Mouse (Mus musculus): ENCODE data around the gene Stk39. TPM values are rescaled to one million over a fixed set of nuclear protein-coding genes. Genes with fewer than 3 reads are reported as not detected.
A peak's percentile ranks its signal among the peaks of the same experiment; 100 is the strongest.

The Stk39 gene
- polyA plus RNA-seq, 1 experiment from 2014 or later = 53.0 TPM

GRCm38 (mm10) chr2:68442113-68442717 is 29.9 kb downstream of the Stk39 start:
- no peaks in the 10 kb centered on the region for H3K4me1 ChIP-seq (replicated peaks; ENCODE audit: control insufficient read depth, insufficient read depth, low read length)
- no peak overlapping the region for H3K4me3 ChIP-seq (ENCODE audit: low read depth, low read length)
- no peaks in the 10 kb centered on the region for H3K36me3 ChIP-seq (ENCODE audit: control insufficient read depth, insufficient read depth, low read length)
- no peak for ATAC-seq (ENCODE audit: low FRiP score)
- H3K4me2 ChIP-seq (replicated peaks; ENCODE audit: low read depth, low read length) = no peak overlapping the region
- 66% methylated on average over 5 of the region's 5 CpGs for WGBS
- 0 out of 2 replicates have a peak overlapping the region, but pooled peaks have one; percentile 21 for H3K27ac ChIP-seq (ENCODE audit: low read depth, low read length)
- DNase-seq (ENCODE audit: low spot score) = no peak
- H3K9ac ChIP-seq (ENCODE audit: low read depth, low read length) = no peak overlapping the region
- H3K9me3 ChIP-seq (ENCODE audit: control insufficient read depth, low read length) = no peaks in the 10 kb centered on the region
- H3K27me3 ChIP-seq (ENCODE audit: control insufficient read depth, insufficient read depth, low read length) = no peaks in the 10 kb centered on the region

- H3K4me2 ChIP-seq (replicated peaks; ENCODE audit: low read depth, low read length) = no peak overlapping the region
- H3K4me1 ChIP-seq (replicated peaks; ENCODE audit: control insufficient read depth, insufficient read depth, low read length) = no peaks in the 10 kb centered on the region
- no peaks in the 10 kb centered on the region for H3K27me3 ChIP-seq (ENCODE audit: control insufficient read depth, insufficient read depth, low read length)
- no peak overlapping the region for H3K4me3 ChIP-seq (ENCODE audit: low read depth, low read length)
- no peak overlapping the region for H3K9ac ChIP-seq (ENCODE audit: low read depth, low read length)
- DNase-seq (ENCODE audit: low spot score) (no peak), ATAC-seq (ENCODE audit: low FRiP score) (no peak)
- no peak overlapping the region for H3K27ac ChIP-seq (ENCODE audit: low read depth, low read length)
- no peaks in the 10 kb centered on the region for H3K9me3 ChIP-seq (ENCODE audit: control insufficient read depth, low read length)
- WGBS = 92% methylated on average over 9 of the region's 9 CpGs
- no peaks in the 10 kb centered on the region for H3K36me3 ChIP-seq (ENCODE audit: control insufficient read depth, insufficient read depth, low read length)
Observed at GRCm38 (mm10) chr2:68439614-68440013, 32.5 kb downstream of the Stk39 start.

- no peaks in the 10 kb centered on the region for H3K9me3 ChIP-seq (ENCODE audit: control insufficient read depth, low read length)
- H3K27ac ChIP-seq (ENCODE audit: low read depth, low read length) = no peak overlapping the region
- no peaks in the 10 kb centered on the region for H3K4me1 ChIP-seq (replicated peaks; ENCODE audit: control insufficient read depth, insufficient read depth, low read length)
- WGBS = 75% methylated on average over 5 of the region's 5 CpGs
- H3K4me3 ChIP-seq (ENCODE audit: low read depth, low read length) = no peak overlapping the region
- no peak for DNase-seq (ENCODE audit: low spot score)
- no peak overlapping the region for H3K9ac ChIP-seq (ENCODE audit: low read depth, low read length)
- no peak overlapping the region for H3K4me2 ChIP-seq (replicated peaks; ENCODE audit: low read depth, low read length)
- no peak for ATAC-seq (ENCODE audit: low FRiP score)
- H3K36me3 ChIP-seq (ENCODE audit: control insufficient read depth, insufficient read depth, low read length) = no peaks in the 10 kb centered on the region
- H3K27me3 ChIP-seq (ENCODE audit: control insufficient read depth, insufficient read depth, low read length) = no peaks in the 10 kb centered on the region
Observed at GRCm38 (mm10) chr2:68437920-68438319, 34.1 kb downstream of the Stk39 start.

GRCm38 (mm10) chr2:68437216-68437615 is 34.9 kb downstream of the Stk39 start:
- no peak overlapping the region for H3K4me3 ChIP-seq (ENCODE audit: low read depth, low read length)
- no peak for ATAC-seq (ENCODE audit: low FRiP score)
- 88% methylated on average over 7 of the region's 7 CpGs for WGBS
- no peaks in the 10 kb centered on the region for H3K27me3 ChIP-seq (ENCODE audit: control insufficient read depth, insufficient read depth, low read length)
- no peaks in the 10 kb centered on the region for H3K4me1 ChIP-seq (replicated peaks; ENCODE audit: control insufficient read depth, insufficient read depth, low read length)
- H3K36me3 ChIP-seq (ENCODE audit: control insufficient read depth, insufficient read depth, low read length) = no peaks in the 10 kb centered on the region
- H3K4me2 ChIP-seq (replicated peaks; ENCODE audit: low read depth, low read length) = no peak overlapping the region
- no peaks in the 10 kb centered on the region for H3K9me3 ChIP-seq (ENCODE audit: control insufficient read depth, low read length)
- no peak for DNase-seq (ENCODE audit: low spot score)
- no peak overlapping the region for H3K9ac ChIP-seq (ENCODE audit: low read depth, low read length)
- no peak overlapping the region for H3K27ac ChIP-seq (ENCODE audit: low read depth, low read length)

- no peak overlapping the region for H3K9ac ChIP-seq (ENCODE audit: low read depth, low read length)
- no peaks in the 10 kb centered on the region for H3K9me3 ChIP-seq (ENCODE audit: control insufficient read depth, low read length)
- no peak overlapping the region for H3K4me2 ChIP-seq (replicated peaks; ENCODE audit: low read depth, low read length)
- no peak overlapping the region for H3K27ac ChIP-seq (ENCODE audit: low read depth, low read length)
- 60% methylated on average over 10 of the region's 10 CpGs for WGBS
- DNase-seq (ENCODE audit: low spot score) (no peak), ATAC-seq (ENCODE audit: low FRiP score) (no peak)
- H3K36me3 ChIP-seq (ENCODE audit: control insufficient read depth, insufficient read depth, low read length) = no peaks in the 10 kb centered on the region
- H3K4me1 ChIP-seq (replicated peaks; ENCODE audit: control insufficient read depth, insufficient read depth, low read length) = no peaks in the 10 kb centered on the region
- no peak overlapping the region for H3K4me3 ChIP-seq (ENCODE audit: low read depth, low read length)
- no peaks in the 10 kb centered on the region for H3K27me3 ChIP-seq (ENCODE audit: control insufficient read depth, insufficient read depth, low read length)
Observed at GRCm38 (mm10) chr2:68436305-68436704, 35.8 kb downstream of the Stk39 start.

GRCm38 (mm10) chr2:68435494-68436255 is 36.4 kb downstream of the Stk39 start:
- H3K4me2 ChIP-seq (replicated peaks; ENCODE audit: low read depth, low read length) = no peak overlapping the region
- no peaks in the 10 kb centered on the region for H3K4me1 ChIP-seq (replicated peaks; ENCODE audit: control insufficient read depth, insufficient read depth, low read length)
- 44% methylated on average over 15 of the region's 15 CpGs for WGBS
- H3K9ac ChIP-seq (ENCODE audit: low read depth, low read length) = no peak overlapping the region
- no peak overlapping the region for H3K27ac ChIP-seq (ENCODE audit: low read depth, low read length)
- ATAC-seq (ENCODE audit: low FRiP score) = 0 out of 2 replicates have a peak, but pooled peaks have one; percentile 16
- DNase-seq (ENCODE audit: low spot score) = no peak
- no peaks in the 10 kb centered on the region for H3K9me3 ChIP-seq (ENCODE audit: control insufficient read depth, low read length)
- H3K36me3 ChIP-seq (ENCODE audit: control insufficient read depth, insufficient read depth, low read length) = no peaks in the 10 kb centered on the region
- no peaks in the 10 kb centered on the region for H3K27me3 ChIP-seq (ENCODE audit: control insufficient read depth, insufficient read depth, low read length)
- no peak overlapping the region for H3K4me3 ChIP-seq (ENCODE audit: low read depth, low read length)

- no peaks in the 10 kb centered on the region for H3K27me3 ChIP-seq (ENCODE audit: control insufficient read depth, insufficient read depth, low read length)
- no peak for DNase-seq (ENCODE audit: low spot score)
- H3K9me3 ChIP-seq (ENCODE audit: control insufficient read depth, low read length) = no peaks in the 10 kb centered on the region
- ATAC-seq (ENCODE audit: low FRiP score) = no peak
- WGBS = 35% methylated on average over 4 of the region's 4 CpGs
- no peaks in the 10 kb centered on the region for H3K36me3 ChIP-seq (ENCODE audit: control insufficient read depth, insufficient read depth, low read length)
- no peak overlapping the region for H3K4me2 ChIP-seq (replicated peaks; ENCODE audit: low read depth, low read length)
- H3K9ac ChIP-seq (ENCODE audit: low read depth, low read length) = no peak overlapping the region
- H3K27ac ChIP-seq (ENCODE audit: low read depth, low read length) = no peak overlapping the region
- H3K4me3 ChIP-seq (ENCODE audit: low read depth, low read length) = no peak overlapping the region
- H3K4me1 ChIP-seq (replicated peaks; ENCODE audit: control insufficient read depth, insufficient read depth, low read length) = no peaks in the 10 kb centered on the region
Observed at GRCm38 (mm10) chr2:68434997-68435396, 37.1 kb downstream of the Stk39 start.

GRCm38 (mm10) chr2:68434576-68434975 is 37.5 kb downstream of the Stk39 start:
- H3K9ac ChIP-seq (ENCODE audit: low read depth, low read length) = no peak overlapping the region
- H3K4me3 ChIP-seq (ENCODE audit: low read depth, low read length) = no peak overlapping the region
- WGBS = 62% methylated on average over 5 of the region's 5 CpGs
- H3K36me3 ChIP-seq (ENCODE audit: control insufficient read depth, insufficient read depth, low read length) = no peaks in the 10 kb centered on the region
- no peak overlapping the region for H3K27ac ChIP-seq (ENCODE audit: low read depth, low read length)
- no peak overlapping the region for H3K4me2 ChIP-seq (replicated peaks; ENCODE audit: low read depth, low read length)
- H3K9me3 ChIP-seq (ENCODE audit: control insufficient read depth, low read length) = no peaks in the 10 kb centered on the region
- no peaks in the 10 kb centered on the region for H3K27me3 ChIP-seq (ENCODE audit: control insufficient read depth, insufficient read depth, low read length)
- no peak for DNase-seq (ENCODE audit: low spot score)
- H3K4me1 ChIP-seq (replicated peaks; ENCODE audit: control insufficient read depth, insufficient read depth, low read length) = no peaks in the 10 kb centered on the region
- ATAC-seq (ENCODE audit: low FRiP score) = no peak
